Mouse (Mus musculus): ENCODE results near the gene Pagr1a. TPM values are rescaled to one million over a fixed set of nuclear protein-coding genes. Genes with fewer than 3 reads are reported as not detected.

The Pagr1a gene
- polyA plus RNA-seq, 2 experiments: 15.2 to 32.2 TPM

DNA sequence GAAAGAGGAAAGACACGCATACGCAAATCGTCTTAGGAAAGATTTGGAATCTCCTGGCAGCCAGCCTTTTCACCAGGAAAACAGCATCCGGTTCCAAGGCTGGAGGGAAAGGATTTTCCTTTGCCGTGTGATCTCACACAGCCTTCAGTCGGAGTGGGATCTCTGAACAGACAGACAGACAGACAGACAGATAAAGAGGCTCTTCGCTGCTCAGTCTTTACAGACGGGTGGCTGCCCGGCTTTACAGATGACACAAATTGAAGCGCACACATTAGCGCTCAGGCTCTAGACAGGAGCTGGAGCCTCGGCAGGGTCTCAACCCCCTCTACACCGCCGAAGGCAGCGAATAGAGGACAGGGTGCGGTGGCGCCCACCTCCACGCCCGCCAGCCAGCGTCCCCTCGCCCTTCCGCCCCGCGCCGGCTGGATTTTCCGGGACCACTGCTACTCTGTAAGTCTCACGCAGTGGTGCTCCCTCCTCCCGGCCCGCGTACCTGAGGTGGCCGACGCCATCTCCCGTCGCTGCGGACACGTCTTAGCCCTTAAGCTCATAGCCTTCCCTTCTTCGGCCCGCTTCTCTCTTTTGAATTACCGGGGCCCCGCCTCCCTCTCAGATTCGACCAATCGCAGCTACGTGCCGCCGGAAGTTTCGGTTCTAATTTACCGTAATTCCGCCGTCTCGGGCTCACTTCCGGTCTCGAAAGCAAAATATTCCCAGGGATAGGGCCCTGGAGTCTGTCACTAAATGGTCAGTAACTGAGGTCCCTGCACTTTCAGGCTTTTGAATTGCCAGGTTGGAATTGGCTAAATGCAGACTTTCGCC, 24.9 kb upstream of the Pagr1a start, which contains the start of gene Kif22:
TSS of gene Kif22 (minus strand) at position 621 of the 822 bp plus-strand sequence.
- peak within 1 kb of the TSS; percentile 75 for H3K27ac ChIP-seq
- DNase-seq (ENCODE audit: low read depth in 3 of 3, low spot score in 3 of 3) (peak; percentile 83), ATAC-seq (ENCODE audit: insufficient read depth) (peak; percentile 88)
- H3K4me1 ChIP-seq (replicated peaks; ENCODE audit: control insufficient read depth in 2 of 2, insufficient read depth in 2 of 2, low read length in 1 of 2): peaks cover 12 to 14% of the 10 kb centered on the region in 2 experiments
- H3K4me3 ChIP-seq (ENCODE audit: insufficient read depth in 1 of 2, low read depth in 2 of 2, low read length in 2 of 2): peak within 1 kb of the TSS; percentile 72 to 97
- H3K9me3 ChIP-seq (ENCODE audit: control insufficient read depth, low read length): no peaks in the 10 kb centered on the region
- H3K36me3 ChIP-seq (replicated peaks; ENCODE audit: control insufficient read depth, insufficient read depth, low read depth): peaks cover 28% of the 10 kb centered on the region
- H3K4me2 ChIP-seq (ENCODE audit: low read depth): peak within 1 kb of the TSS; percentile 80
- H3K9ac ChIP-seq (replicated peaks): peak within 1 kb of the TSS; percentile 98
- H3K27me3 ChIP-seq (ENCODE audit: control insufficient read depth, insufficient read depth, low read length): no peaks in the 10 kb centered on the region
- TF ChIP-seq CTCF (IDR thresholded peaks at IDR 0.05; ENCODE audit: low read depth) (no peak), EP300 (IDR thresholded peaks at IDR 0.05; ENCODE audit: low read depth) (no peak)
- WGBS (ENCODE audit: insufficient replicate concordance): under 1% methylated on average over 53 of the region's 53 CpGs

DNA sequence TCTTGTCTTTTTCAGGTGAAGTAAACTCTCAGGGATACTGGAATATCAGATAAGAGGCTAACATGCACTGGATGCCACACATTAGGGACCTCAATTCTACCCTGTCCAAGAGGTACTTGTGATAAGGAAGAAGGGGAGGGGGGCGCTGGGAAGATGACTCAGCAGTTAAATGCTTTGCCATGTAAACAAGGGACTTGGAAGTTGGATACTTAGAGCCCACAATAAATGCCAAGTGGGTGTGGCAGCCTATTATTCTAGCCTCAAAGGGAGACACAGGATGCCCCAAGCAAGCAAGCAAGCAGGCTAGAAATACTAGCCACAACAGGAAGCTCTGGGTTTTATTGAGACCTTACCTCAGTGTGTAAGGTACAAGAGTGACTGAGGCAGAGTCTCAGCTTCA, 14.1 kb upstream of the Pagr1a start:
- Histone ChIP-seq H3K36me3 (replicated peaks; ENCODE audit: control insufficient read depth, insufficient read depth, low read depth) (peaks cover 87% of the 10 kb centered on the region), H3K4me1 (replicated peaks; ENCODE audit: control insufficient read depth in 2 of 2, insufficient read depth in 2 of 2, low read length in 1 of 2) (peaks cover 19 to 20% of the 10 kb centered on the region in 2 experiments), H3K9ac (replicated peaks) (no peak overlapping the region; the same call in 1 of the 2 replicates), H3K27me3 (ENCODE audit: control insufficient read depth, insufficient read depth, low read length) (no peaks in the 10 kb centered on the region), H3K4me2 (ENCODE audit: low read depth) (no peak overlapping the region), H3K27ac (no peak overlapping the region), H3K4me3 (ENCODE audit: insufficient read depth in 1 of 2, low read depth in 2 of 2, low read length in 2 of 2) (no peak overlapping the region), H3K9me3 (ENCODE audit: control insufficient read depth, low read length) (no peaks in the 10 kb centered on the region)
- ATAC-seq (ENCODE audit: insufficient read depth): no peak
- TF ChIP-seq EP300 (IDR thresholded peaks at IDR 0.05; ENCODE audit: low read depth): no peak
- TF ChIP-seq CTCF (IDR thresholded peaks at IDR 0.05; ENCODE audit: low read depth): no peak
- 41% methylated on average over 1 of the region's 1 CpGs for whole genome bisulfite sequencing (ENCODE audit: insufficient replicate concordance)
- no peak for DNase-seq (ENCODE audit: low read depth in 3 of 3, low spot score in 3 of 3)

DNA sequence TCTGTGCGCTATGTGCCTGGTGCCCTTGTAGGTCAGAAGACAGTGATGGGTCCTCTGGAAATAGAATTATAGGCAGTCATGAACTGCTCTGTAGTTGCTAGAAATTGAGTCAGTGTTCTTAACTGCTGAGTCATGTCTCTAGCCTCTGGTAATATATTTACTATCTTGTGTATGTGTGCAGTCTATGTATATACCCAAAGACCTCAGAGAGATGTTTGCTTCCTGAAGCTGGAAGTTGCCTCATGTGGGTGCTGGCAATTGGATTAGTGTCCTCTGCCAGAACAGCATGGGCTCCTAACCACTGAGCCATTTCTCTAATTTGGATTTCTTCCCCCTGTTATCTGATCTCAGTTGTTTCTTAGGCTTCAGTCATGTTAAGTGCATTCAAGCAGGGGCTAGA, 13.0 kb upstream of the Pagr1a start:
- WGBS (ENCODE audit: insufficient replicate concordance): 85% methylated on average over 1 of the region's 1 CpGs

DNA sequence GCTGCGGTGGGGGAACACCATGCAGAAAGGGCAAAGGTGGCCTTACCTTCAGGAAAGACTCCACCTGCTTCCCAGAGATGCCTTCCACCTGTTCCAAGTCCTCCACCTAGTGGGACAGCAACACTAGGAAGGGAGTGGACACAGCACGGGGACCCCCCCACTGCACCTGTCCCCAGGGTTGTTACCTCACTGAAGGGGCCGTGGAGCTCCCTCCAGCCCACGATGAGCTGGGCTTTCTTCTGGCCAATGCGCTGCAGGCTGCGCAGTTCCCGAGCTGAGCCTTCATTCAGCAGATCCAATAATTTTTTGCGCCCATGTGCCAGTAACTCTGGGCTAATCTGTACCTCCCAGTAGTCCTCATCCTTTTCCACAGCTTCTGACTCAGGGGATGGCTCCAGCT, 10.7 kb upstream of the Pagr1a start:
- ATAC-seq (ENCODE audit: insufficient read depth) (no peak), DNase-seq (ENCODE audit: low read depth in 3 of 3, low spot score in 3 of 3) (no peak)
- no peaks in the 10 kb centered on the region for H3K9me3 ChIP-seq (ENCODE audit: control insufficient read depth, low read length)
- peak overlapping the region; percentile 76 for H3K4me2 ChIP-seq (ENCODE audit: low read depth)
- no peak; the same call in 1 of the 2 replicates for TF ChIP-seq CTCF (IDR thresholded peaks at IDR 0.05; ENCODE audit: low read depth)
- no peak for TF ChIP-seq EP300 (IDR thresholded peaks at IDR 0.05; ENCODE audit: low read depth)
- 64% methylated on average over 8 of the region's 8 CpGs for WGBS (ENCODE audit: insufficient replicate concordance)
- H3K27me3 ChIP-seq (ENCODE audit: control insufficient read depth, insufficient read depth, low read length): no peaks in the 10 kb centered on the region
- H3K36me3 ChIP-seq (replicated peaks; ENCODE audit: control insufficient read depth, insufficient read depth, low read depth): peaks cover 73% of the 10 kb centered on the region
- peak overlapping the region; percentile 89 for H3K27ac ChIP-seq
- peak overlapping the region; percentile 96 for H3K9ac ChIP-seq (replicated peaks)
- H3K4me1 ChIP-seq (replicated peaks; ENCODE audit: control insufficient read depth in 2 of 2, insufficient read depth in 2 of 2, low read length in 1 of 2): peaks cover 30 to 35% of the 10 kb centered on the region in 2 experiments
- peak overlapping the region; percentile 48 to 95 for H3K4me3 ChIP-seq (ENCODE audit: insufficient read depth in 1 of 2, low read depth in 2 of 2, low read length in 2 of 2)

More for the DNA sequence above, 13.0 kb upstream of the Pagr1a start:
- Histone ChIP-seq H3K27me3 (ENCODE audit: control insufficient read depth, insufficient read depth, low read length) (no peaks in the 10 kb centered on the region), H3K27ac (peak overlapping the region; percentile 54), H3K4me3 (ENCODE audit: insufficient read depth in 1 of 2, low read depth in 2 of 2, low read length in 2 of 2) (no peak overlapping the region), H3K36me3 (replicated peaks; ENCODE audit: control insufficient read depth, insufficient read depth, low read depth) (peaks cover 77% of the 10 kb centered on the region), H3K4me1 (replicated peaks; ENCODE audit: control insufficient read depth in 2 of 2, insufficient read depth in 2 of 2, low read length in 1 of 2) (peaks cover 19 to 20% of the 10 kb centered on the region in 2 experiments), H3K9ac (replicated peaks) (no peak overlapping the region), H3K9me3 (ENCODE audit: control insufficient read depth, low read length) (no peaks in the 10 kb centered on the region), H3K4me2 (ENCODE audit: low read depth) (no peak overlapping the region)
- no peak for ATAC-seq (ENCODE audit: insufficient read depth)
- TF ChIP-seq CTCF (IDR thresholded peaks at IDR 0.05; ENCODE audit: low read depth) (no peak), EP300 (IDR thresholded peaks at IDR 0.05; ENCODE audit: low read depth) (no peak)
- no peak for DNase-seq (ENCODE audit: low read depth in 3 of 3, low spot score in 3 of 3)

DNA sequence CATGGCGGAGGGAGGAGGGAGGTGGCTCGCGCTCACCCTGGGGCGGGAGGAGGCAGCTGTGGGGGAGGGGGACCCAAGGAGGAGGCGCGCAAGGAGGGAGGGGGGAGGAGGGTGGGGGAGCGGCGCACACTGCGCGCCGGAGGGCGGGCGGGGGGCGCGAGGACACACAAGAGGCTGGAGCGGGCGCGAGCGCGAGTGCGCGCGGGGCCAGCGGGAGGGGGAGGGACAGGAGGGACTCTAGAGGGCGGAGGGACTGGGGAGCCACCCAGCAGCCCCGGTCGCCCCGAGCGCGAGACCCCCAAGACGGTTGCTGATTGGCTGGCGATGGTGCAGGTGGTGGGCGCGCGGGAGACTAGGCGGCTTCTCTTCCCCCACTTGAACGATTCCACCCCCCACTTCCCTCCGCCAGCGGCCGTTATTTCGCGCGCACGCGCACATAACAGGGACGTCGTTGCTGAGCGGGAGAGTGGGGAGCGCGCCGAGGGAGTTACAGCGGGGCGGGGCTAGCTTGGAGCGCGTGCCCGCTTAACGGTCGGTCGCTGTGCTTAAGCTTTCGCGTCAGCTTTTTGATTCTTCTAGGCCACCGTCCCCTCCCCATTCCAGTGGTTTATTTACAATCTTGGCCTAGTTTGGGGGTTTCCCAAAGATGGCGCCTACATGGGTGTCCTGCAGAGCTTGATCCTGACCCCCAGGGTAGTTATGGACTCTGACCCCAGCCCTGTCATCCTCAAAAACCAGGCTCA, 10.0 kb upstream of the Pagr1a start, which contains the start of gene Maz:
TSS of gene Maz (minus strand) at position 54 of the 743 bp plus-strand sequence.
- 1% methylated on average over 44 of the region's 63 CpGs for WGBS (ENCODE audit: insufficient replicate concordance)
- Histone ChIP-seq H3K4me2 (ENCODE audit: low read depth) (peak within 1 kb of the TSS; percentile 76), H3K4me1 (replicated peaks; ENCODE audit: control insufficient read depth in 2 of 2, insufficient read depth in 2 of 2, low read length in 1 of 2) (peaks cover 35 to 36% of the 10 kb centered on the region in 2 experiments), H3K9me3 (ENCODE audit: control insufficient read depth, low read length) (no peaks in the 10 kb centered on the region), H3K9ac (replicated peaks) (peak within 1 kb of the TSS; percentile 96), H3K4me3 (ENCODE audit: insufficient read depth in 1 of 2, low read depth in 2 of 2, low read length in 2 of 2) (peak within 1 kb of the TSS; percentile 66 to 95), H3K27me3 (ENCODE audit: control insufficient read depth, insufficient read depth, low read length) (no peaks in the 10 kb centered on the region), H3K36me3 (replicated peaks; ENCODE audit: control insufficient read depth, insufficient read depth, low read depth) (peaks cover 73% of the 10 kb centered on the region), H3K27ac (peak within 1 kb of the TSS; percentile 89)
- peak; percentile 78 for ATAC-seq (ENCODE audit: insufficient read depth)
- TF ChIP-seq CTCF (IDR thresholded peaks at IDR 0.05; ENCODE audit: low read depth) (no peak), EP300 (IDR thresholded peaks at IDR 0.05; ENCODE audit: low read depth) (peak; percentile 61)
- peak; percentile 97 to 98 (median 97) for DNase-seq (ENCODE audit: low read depth in 3 of 3, low spot score in 3 of 3)
